Mouse (Mus musculus) c-Kit-positive CD71-positive TER-119-negative erythroid progenitor cells, embryonic 14.5 days (primary cell): ENCODE measurements around the gene Igfbp5.

Source experiments
- DNase-seq: peaks from one replicate; pipeline ENCODE4 v3.0.0-alpha.2; 2013; ENCODE audit warnings: low read depth

Igfbp5 gene

DNA sequence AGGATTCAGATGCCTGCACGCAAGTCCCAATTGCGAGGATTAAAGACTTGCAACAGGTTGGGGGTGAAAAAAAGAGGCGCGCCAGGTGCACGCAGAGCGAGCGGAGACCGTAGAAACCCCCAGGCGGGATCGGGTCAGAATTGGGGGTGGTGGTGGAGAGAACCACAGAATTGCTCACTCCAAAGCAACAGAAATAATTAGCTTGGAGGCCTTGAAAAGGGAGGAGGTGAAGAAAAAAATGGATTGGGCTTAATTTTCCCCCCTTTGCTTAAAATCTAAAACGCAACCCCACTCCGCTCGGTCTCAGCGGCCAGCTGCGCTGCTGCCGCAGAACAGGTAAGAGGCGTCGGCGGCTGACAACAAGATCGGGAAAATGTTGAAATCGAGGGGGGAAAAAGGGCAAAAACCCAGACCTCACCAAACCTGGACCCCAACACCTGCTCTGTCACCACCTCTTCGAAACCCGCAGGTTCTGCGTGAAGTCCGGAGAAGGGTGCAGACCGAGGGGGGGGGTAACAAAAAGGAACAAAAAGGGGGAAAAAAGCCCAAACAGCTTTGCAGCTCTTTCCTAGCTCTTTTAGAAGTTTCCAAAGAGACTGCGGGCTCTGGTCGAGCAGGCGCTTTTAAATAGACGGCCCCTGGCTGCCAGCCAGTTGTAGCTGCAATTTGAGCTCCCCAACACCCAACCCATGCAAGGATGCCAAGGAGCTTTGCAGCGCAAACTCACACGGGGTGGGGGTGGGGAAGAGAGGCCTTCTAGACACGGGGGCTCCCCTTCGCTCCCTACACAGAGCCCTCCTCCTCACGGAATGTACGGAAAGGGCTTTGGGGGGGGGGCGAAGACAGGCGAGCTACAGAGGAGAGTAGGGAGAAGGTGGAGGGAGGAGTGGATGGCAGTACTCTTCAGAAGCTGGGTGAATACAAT, at the start of gene Igfbp5:
Gene Igfbp5 (minus strand): TSS at position 598 of the 925 bp plus-strand sequence.
- DNase-seq = no peak

DNA sequence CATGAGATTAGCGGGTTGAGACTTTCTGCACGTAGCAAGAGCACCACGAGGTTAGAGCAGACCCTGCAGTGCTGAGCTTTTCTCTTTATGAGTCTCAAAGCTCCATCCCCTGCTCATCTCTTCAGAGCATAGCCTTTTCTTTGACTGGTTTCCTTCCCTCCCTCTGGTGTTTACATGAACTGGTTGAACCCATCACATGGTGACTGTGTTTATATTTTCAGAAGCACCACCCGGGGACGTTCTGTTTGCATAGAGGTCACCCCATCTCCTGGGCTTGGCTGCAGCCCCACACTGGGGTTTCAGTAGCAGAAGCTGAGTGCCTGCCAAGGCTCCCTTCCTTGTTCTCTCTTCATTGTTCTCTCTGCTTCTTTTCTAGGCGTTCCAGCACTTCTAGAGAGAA, 40.1 kb upstream of the Igfbp5 start:
- no peak for DNase-seq

DNA sequence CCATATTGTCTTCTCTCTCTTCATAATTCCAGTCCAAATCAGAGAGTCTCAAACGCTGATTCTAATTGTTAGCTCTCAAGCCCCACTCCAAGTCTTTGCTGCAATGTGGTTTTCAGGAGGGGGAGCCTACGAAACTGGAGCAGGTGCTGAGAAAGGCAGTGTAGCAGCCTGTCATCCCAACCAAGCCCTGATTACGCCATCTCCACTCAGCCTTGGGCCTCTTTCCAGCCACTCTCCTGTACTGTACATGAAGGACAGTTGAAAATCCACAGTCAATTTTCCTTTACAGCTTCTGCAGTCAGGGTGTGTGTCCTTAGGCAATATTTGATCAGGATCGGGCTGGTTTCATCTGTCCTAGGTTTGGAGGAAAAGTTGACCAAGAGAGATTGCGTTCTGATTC, 38.4 kb upstream of the Igfbp5 start:
- no peak for DNase-seq

DNA sequence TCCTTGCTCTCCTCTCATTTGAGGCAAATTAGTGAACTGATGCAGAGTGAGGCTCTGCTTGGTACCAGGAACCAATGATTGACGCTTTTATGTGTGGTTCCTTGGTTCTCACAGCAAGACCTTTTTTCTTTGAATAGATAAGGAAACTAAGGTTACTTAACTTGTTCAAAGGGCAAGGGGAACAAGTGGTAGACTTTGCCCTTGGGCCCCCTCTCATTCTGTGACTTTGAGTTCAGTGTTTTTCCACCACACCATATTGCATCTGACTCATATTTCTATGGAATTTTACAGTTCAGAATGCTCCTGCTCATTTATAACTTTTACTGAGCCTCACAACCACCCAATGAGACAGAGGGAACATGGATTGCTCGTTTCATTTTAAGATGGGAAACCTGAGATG, 21.1 kb upstream of the Igfbp5 start:
- DNase-seq = no peak

DNA sequence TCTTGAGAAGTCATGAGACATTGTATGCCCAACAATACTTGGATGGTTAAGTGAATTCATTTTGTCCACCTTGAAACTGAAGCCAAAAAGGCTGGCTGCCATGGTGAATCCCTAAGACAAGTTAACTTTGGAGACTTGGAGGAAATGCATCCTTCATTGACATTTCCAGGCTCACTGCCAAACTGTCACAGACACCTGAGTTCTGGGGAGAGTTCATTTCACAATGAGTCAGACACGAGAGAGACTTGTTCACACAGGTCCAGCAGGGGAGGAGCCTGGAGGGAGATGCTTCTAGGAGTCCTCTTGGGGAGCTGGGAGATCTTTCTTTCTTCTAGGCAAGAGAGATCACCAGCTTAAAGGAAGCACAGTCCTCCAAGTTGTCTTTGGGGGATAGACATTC, 13.2 kb upstream of the Igfbp5 start:
- no peak for DNase-seq

DNA sequence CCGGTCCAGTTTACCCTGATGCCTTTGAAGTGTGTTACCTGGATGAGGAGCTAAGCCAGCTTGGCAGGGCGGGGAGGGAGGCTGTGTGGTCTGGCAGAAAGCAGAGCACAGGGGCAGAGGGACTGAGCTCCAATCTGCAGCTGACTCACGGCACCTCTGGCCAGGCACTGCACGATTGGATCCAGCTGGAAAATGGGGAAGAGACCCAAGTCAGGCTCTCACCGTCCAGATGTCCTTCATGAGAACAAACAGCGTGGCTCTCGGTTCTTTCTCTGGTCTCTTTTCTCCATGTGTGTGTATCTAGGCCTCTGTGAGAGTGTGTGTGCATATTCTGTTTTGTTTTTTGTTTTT, 11.1 kb upstream of the Igfbp5 start:
- no peak for DNase-seq

DNA sequence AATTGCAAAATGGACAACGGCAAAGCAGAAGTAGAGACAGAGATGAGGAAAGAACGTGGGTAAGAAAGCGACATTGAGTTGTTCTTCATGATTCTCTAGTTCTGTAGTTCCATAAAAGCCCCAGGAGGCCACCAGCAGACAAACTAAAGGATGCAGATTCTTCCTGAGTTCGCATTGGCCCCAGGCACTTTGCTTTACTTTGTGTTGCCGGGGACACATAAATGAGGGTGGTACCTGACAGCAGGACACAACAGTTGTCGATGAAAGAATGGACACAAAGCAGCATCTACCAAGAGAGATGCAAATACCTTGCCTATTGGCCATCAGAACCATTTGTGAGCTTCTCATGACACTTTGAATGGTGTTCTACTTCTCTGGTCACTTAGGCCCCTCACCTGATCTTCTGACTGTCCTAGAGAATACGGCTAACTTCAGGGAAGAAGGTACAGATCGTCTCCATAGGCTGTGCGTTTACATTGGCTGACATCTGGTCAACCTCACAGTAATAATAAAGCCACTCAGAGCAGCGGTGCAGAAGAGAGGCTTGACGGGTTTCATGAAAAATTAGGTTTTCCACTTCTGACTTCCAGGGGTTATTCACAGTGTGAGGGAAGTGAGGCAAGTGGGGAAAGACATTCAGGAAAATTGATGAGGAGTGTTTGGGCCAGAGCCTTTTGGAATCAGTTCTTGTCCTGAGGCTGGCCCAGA, 10.6 kb upstream of the Igfbp5 start:
- DNase-seq = no peak

DNA sequence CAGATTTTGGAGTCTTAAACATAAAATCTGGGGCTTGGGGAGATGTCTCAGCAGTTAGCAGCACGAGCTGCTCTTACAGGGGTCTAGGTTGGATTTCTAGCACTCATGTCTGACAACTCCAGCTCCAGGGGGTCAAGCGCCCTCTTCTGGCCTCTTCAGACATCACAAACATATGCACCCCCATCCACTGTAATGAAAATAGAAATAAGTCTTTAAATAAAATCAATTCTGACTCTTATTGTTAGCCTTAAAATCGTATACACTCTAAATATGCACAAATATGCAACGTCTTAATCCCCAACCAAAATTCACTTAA, 4.6 kb upstream of the Igfbp5 start:
- DNase-seq = no peak

DNA sequence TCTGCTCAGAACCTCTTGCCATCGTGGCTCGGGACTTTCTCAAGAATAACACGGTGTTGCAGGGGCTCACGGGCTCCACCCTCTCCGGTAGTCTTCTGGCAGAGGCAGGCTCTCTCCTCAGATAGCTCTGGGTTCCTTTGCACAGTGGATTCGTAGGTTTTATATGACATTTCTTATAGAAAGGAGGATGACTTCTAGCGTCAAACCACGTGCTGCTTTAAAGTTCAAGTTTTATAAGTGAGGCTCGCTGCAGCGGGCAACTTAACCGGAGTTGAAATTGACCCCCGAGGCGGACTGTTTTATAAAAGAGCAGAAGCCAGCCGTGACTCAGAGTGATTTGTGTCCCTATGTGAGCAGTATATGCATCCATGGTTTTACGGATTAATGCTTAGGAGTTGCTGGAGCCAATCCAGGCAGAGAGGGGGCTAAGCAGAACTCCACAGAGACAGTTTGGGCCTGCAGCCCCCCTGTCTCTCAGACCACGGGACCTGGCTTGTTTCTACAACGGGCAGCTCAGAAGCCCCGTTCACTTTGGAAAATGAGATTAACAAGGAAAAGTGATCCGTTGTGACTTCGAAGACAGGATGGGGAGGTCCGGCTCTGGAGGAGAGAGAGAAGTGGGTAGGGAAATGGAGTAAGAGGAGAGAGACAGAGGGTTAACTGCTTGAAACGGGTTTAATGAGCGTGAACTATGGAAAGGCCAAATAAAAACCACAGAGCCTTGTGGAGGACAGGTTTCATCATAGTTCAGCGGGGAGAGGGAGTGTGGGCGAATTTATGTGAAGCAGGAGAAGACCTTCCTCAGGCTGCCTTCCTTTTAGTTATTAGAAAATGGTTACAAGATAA, 4.0 kb upstream of the Igfbp5 start:
- DNase-seq = no peak

DNA sequence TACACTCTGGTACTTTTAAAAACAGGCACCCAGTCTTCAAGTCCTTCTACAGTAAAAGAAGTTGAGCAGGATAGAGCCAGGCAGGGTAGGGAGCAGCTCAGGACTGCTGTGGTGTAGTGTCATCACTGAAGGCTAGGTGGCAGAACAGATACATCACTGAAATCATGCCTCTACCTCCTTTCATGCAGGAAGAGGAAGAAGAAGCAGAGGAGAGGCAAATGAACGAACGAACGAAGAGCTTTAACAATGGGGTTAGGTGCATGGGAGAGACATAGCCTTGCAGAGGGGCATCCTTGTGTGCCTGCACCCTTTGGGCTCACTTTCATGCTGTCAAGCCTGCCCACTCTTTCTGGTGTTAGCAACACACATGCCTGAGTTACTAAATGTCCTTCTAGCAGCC, 3.2 kb upstream of the Igfbp5 start:
- no peak for DNase-seq

DNA sequence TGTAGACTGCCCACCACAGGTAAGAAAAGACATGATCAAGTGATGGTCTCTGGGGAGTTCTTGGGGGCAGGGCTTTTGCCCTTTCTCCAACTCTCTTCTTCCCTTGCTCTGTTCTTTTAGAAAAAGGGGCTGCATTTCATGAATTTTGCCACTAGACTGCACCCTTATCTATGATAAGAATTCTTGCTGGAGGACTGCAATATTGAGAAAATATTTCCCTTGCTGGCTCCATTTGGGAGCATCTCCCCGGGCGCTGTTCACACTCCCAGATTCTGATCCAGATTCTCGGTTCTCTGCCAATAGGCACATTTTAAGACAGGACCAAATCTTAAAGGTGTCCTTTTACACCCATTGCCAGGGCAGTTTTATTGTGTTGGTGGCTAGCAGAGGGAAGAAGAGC, 1.4 kb upstream of the Igfbp5 start:
- no peak for DNase-seq

DNA sequence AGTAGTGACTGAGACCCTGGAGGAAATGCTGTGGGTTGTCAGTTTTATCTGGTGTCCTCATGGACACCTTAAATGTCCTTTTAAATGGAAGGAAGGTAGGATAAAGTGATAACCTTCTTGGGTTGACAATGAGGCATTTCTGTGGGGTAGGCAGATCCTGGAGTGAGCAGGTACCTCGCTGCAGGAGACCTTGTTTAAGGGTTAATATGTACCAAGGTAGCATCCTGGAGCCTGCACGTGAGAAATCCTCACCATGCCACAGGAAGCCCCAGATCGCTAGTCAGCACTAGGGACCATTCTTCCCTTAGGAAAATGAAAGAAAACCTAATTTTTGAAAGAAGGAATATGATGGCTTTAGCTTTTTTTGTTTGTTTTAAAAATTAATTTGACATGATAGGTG, 1.0 kb upstream of the Igfbp5 start:
- no peak for DNase-seq

DNA sequence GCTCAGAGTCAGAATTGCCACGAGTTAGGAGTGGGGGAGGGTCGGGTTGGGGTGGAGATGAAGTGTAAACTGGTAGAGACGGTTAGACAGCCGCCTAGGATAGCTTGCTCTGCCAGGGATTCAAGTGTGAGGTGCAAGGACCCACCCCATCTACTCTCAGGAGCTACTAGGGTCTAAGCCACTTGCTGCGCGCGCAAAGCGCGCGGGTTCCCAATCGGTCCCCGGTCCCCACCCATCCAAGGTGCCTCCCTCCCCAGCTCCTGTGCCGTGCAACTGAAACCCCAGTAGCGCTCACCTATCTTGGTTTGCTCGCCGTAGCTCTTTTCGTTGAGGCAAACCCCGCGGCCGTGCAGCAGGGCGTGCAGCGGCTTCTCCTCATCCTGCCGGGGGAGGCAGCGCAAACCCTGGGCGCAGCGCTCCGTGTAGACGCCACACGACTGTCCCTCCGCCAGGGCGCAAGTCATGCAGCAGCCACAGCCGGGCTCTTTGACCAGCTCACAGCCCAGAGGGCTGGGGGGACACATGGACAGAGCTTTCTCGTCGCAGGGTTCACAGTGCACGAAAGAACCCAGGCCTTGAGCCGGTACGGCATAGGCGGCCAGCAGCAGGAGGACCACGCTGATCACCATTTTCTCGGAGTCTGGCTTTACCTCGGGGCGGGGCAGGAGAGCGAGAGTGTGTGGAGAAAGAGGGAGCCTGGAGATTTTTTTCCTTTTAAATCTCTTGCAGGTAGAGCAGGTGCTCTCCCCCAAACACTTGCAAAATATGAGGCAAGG, 985 bp downstream of the Igfbp5 start:
- DNase-seq = no peak

DNA sequence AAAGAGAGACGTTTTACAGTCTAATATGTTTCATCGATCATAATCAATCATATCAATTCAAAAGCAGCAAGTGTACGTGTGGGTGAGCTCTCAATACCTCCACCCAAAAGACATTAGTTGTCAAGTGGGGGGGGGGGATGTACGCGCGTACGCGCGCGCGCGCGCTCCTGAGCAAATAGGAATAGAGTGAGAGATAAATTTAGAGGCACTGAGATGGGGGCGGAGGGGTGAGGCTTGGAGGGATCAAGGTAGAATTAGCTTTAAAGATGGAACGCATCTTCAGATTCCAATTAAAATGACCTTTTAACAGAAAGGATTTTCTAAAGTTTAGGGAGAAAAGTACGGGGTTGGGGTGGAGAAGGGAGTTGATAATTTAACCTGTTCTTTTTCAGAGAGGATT, 1.6 kb downstream of the Igfbp5 start:
- DNase-seq = no peak

DNA sequence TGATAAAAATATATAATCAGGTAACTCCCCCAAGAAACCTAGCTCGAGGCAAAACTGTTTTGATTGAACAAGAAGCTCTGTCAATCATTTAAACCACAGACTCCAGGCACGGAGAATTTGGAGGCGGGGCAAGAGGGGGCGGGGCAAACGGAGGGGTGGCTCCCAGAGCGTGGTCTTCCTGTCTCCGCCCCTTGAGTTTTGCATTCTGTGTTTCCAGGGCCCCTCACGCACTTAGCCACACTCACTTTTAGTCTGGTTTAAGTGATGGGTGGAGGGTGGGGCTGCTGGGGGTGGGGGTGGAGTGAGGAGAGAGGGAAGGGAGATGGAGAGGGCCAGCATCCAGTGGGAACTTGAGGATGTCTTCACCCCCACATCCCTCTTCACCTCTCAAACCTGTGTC, 2.2 kb downstream of the Igfbp5 start:
- DNase-seq = no peak

DNA sequence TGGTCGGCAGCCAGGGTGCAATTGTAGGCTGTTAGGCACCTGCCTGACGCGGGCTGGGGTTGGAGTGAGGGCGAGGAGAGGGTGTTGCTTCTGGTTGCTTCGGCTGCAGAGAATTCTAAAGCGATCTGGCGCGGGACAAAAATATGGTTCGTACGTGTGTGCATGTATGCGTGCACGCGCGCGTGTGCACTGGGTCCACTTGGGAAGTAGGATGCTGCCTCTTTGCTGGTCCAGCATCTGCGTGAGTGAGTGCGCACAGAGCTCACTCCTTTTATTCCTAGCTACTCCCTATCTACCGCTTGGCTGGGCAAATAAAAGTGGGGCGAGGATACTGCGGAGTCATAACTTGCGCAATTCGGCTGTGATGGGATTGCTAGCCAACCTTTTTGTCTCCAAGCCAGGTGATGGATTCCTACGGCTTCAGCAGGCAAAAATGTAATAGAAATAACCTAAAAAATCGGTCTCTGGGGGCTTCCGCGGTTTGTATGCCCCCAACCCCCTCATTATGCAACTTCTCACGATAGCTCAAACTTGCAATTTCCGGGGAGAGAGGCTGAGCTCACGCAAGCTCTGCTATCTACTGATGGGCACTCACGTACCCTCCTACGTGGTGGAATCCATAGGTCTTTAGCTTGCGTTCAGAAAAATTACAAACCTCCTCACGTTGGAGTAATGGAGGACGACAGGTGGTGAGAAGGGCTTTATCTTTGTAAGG, 2.8 kb downstream of the Igfbp5 start:
- DNase-seq = no peak

DNA sequence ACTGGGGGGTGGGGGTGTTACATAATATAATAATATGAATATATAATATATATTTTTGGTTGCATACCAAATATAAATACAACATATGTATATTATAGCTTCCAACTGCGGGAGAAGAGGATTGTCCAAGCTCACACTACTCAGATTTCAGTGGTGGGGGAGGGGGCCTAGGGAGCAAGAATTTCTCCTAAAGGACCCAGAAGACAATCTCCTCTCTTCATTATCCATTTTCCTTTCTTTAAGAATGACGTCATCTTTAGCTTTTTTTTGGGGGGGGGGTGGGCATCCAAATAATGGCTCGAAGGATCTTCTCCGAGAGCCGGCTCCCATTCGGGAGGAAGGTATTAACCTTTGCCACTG, 3.4 kb downstream of the Igfbp5 start:
- DNase-seq = no peak

DNA sequence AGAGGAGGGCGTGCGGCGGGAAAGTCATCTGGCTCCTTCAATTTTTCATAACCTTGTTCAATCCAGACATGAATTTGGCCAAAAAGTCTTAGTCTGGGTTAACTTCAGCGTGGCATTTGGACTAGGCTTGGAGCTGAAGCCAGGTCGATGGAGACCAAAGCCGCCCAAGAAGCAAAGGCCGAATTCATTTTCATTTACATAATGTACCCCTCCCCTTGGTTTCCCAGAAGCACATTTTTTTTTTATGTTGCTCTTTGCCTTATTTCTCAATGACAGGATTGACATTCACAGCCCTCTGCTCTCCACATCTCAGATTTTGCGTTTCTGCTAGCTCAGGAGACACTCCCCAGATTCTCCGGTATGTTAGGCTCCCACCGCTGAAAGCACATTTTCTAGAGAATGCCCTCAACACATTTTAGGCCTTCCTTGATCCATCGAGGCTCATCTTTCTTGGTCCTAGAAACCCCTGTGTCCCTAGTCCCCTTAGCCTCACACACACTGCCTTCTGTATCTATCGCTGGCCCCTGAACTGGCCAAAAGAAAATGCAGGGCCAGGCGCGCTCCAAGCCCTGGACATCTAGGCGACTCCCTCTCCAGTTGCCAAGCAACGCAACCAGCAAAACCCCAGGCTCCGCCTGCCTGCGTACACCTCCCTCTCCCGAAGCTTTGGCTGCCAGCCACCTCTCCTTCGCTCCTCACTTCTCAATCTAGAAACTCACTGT, 3.9 kb downstream of the Igfbp5 start:
- DNase-seq = no peak

DNA sequence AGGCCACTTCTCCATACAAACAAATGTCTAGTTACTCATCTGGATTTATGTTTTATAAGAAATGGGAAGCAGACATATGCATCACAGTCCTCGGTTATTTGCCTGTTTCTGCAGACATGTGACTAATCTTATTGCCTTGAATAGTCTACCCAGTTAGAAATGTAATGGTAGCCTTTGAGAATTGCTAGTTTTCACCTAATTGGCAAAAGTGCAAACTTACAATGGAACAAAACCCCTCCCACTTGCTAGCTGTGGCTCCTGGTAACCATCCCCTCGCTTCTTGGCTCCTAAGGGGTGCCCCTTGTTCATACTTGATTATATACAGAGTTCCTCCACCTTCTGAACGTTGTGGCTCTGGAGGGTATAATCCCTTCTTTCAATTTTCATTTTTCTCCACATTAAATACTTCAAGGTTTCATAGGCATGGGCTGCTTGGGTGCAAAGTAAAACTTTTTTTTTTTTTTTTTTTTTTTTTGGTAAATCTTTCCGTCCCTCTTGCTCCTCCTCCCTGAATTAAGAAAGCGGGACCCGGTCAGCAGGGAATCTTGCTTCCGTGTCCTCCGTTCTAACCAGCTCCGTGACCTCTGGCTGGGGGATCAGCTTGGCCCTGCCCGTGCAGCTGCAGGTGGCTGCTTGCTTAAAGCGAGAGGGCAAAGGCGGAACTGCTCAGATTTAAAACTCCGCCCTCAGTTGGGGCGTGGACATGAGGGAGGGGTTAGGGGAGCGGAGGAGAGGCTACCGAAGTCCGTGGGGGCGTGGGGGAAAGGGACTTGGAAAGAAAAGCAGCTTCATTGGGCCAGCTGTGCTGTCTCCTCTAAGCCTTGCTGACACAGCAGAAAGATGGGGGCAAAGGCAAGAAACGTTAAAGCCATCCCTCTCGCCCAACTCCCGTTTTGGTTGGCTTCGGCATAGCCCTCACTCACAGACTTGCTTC, 4.7 kb downstream of the Igfbp5 start:
- no peak for DNase-seq

DNA sequence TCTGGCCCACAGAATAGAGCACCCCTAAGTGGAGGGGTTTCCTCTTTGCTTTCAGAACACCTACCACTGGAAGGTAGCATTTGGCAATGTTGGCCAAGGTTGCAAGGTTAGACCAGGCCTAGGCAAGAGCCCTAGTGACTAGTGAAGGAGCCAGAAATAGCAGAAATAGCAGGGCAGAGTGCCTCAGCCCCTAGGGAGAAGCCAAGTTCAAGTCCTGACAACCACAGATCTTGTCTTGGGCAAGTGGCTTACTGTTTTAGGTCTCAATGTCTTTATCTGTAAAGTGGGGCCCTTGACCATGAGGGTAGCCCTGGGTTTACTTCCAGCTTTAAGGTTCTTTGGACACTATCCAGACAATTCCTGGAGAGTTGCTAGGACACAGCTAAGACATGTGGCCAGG, 5.4 kb downstream of the Igfbp5 start:
- no peak for DNase-seq
